Mouse (Mus musculus) telencephalon, adult 2 months (tissue): ENCODE results near the gene 1700019D03Rik.
A peak's percentile ranks its signal among the peaks of the same experiment; 100 is the strongest.

ENCODE experiments used
- DNase-seq: peaks from one replicate; pipeline ENCODE4 v3.0.0-alpha.2; 2011; ENCODE audit warnings: low read depth, low spot score

1700019D03Rik gene

GRCm38 (mm10) chr1:53020079-53020478, at the start of gene 1700019D03Rik:
TSS of gene 1700019D03Rik (minus strand) at chr1:53020179.
- no peak for DNase-seq

- no peak for DNase-seq
These were observed 43.9 kb upstream of the 1700019D03Rik start for GRCm38 (mm10) chr1:53063921-53064320.

- peak; percentile 42 for DNase-seq
These were observed 42.1 kb upstream of the 1700019D03Rik start for GRCm38 (mm10) chr1:53061871-53062608.

DNA sequence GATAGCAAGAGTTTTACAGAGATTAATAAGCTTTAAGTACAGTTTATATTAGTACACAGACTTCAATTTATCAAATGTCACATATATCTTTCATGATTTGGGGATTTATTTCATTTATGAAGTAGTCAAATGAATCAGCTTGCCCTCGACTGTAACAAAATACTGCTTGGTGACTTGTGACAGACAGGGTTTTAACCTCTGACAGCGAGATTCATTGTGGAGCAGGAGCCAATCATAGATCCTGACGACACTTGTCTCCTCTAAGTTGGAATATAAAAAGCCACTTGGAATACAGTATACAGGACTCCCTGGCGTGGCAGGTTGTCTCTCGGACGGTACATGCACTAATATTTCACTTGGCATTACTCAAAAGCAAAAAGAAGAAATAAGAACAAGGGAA, 41.4 kb upstream of the 1700019D03Rik start, which contains the start of gene Mstn:
Gene Mstn, plus strand, starts transcription at position 301 of the 400 bp plus-strand sequence.
- no peak for DNase-seq

DNA sequence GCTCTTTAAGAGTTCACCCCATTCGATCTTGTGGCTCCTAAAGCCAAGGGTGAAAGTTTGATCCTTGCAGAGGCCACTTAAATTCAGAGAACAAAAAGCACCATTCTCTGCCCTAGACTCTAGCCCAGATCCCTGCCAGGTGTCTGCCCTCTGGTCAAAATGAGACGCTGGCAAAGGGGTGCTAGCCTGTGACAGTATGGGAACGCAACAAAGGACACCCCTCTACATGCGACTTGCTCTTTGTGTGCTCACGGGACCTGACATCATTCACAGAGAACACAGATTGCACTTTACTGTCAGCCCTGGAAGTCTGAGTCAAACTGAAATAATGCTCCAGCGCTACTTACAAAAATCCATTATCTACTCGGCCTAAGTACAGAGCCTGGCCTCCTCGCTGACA, 40.5 kb upstream of the 1700019D03Rik start:
- no peak for DNase-seq

GRCm38 (mm10) chr1:53059106-53059505, 39.1 kb upstream of the 1700019D03Rik start:
- DNase-seq = no peak

DNA sequence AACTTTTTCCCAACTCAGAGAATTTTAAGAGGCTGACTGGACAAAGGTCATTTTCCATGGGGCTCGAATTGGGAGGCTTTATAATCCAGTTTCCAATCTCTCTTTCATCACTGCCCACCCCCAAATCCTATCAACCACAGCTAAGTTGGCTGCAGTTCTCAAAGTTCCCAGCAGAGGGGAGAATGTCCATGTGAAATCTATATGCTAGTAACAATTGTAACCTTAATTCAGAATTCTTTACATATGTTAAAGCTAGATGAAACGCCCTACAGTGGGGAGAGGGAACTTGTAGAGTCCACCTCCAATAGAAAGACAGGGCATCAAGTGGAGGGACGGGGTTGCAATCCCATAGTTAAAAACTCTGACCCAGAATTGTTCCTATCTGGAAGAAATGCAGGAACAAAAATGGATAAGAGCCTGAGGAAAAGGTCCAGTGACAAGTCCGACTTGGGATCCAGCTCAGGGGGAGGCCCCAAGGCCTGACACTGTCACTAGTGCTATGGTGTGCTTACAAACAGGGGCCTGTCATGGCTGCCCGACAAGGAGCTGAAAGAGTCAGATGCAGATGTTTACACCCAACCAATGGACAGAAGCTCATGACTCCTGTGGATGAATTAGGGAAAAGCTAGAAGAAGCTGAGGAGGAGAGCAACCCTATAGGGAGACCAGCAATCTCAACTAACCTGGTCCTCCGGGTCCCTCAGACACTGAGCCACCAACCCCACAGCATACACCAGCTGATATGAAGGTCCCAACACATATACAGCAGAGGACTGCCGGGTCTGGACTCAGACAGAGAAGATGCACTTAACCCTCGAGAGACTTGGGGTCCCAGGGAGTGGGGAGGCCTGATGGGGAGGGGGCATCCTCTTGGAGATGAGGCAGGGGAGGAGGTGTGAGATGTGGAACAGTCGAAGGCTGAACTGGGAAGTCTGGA, 33.4 kb upstream of the 1700019D03Rik start:
- DNase-seq = no peak

GRCm38 (mm10) chr1:53049763-53050427, 29.9 kb upstream of the 1700019D03Rik start:
- DNase-seq = no peak

DNA sequence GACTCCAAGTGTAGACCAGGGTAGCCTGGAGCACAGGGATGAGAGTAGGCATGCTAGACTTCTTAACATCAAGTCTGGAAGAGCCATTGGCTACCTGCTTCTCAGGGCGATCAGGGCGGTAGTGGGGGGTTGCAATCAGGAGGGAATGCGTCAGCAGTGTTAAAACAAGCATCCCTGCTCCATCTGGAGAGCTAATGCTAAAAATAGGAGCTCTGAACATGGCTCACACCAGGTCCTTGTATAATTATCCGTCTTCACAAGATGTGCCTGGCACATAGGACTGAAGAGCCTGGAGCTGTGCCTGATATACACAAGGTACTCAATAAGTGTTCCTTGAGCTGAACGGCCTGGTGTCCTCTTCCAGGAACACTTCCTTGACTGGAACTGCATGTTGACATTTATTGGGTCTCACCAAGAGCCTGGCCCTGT, 17.5 kb upstream of the 1700019D03Rik start:
- no peak for DNase-seq

DNA sequence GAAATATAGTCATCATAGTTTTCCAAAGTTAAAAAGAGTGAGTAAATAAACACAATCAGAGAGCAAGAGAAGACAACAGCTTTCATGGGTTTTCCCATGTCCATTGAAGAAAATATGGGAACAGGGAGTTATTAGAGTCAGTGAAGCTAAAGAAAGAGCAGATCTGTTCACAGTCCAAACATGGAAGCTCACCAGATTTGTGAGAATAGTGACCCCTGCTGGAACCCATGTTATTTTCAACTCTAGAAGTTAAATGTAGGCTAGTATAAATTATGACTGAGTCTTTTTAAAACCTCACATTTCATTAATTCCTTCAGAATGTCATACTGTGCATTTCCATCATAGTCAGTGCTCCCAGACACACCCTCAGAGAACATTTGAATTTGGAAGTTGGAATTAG, 12.6 kb upstream of the 1700019D03Rik start:
- peak; percentile 36 for DNase-seq

DNA sequence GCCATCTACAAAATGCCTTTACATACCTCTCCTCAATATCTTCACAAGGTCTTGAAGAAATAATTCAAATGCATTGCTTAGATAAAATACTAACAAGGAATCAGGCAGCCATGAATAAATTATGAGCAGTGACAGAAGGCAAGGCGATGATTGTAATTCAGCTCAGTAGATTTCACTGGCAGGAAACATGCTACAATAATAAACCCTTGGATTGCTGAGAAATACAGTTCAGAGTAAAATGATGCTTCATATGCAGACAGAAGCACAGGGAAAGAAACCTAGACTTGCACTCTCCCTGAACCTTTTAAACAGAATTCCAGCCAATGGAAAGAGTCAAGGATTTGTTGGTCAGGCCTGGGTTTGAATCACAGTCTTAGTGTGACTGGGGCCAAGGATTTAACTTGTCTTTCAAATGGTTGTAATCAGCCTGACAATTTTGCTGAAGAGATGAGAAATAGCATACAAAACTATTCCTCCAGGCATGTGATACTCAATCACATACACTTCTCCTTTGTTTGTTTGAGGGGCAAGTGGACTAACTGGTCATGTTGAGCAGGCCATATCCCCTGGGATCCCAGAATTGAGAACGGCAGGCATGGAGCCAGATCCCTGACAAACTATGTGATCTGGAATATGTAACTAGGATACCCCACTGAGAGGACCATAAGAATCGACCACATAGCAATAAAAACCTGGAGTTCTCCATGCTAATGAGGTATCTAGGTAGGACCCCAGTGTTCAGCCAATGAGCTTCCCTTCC, 1.1 kb downstream of the 1700019D03Rik start:
- no peak for DNase-seq

DNA sequence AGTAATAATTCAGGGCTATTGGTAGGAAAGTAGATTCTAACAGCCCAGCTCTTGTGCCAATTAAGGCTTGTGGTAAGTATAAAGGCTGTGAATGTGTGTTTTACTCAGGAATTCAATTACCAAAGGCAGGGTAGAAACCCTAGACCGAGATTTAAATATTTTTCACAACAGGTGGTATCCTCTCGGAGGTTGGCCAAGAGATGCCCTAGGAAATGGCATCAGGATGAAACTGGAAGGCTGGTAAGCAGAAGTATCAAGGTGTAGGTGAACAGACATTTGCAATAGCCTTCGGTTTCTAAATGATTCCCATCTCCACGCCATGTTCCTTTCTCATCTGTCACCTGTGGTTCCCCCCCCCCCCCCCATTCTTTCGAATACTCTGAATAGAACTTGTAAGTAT, 4.4 kb downstream of the 1700019D03Rik start:
- no peak for DNase-seq

DNA sequence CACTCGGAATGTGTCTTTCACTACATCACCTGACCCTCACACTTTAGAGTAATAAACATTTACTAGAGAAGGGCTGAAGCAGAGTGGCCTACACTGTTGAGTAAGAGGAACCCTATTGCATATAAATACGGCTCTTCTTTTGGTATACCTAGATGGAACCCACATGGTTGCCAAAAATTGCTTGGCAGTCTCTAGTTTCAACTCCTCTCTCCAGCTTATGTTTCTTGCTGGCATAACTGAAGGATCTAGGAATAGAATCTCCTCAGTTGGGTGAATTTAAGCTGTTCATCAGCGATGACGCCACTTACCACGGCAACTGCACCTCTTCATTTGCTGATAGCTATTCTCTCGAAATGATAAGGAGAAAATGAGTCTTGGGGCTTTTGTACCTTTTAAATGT, 5.3 kb downstream of the 1700019D03Rik start:
- DNase-seq = peak; percentile 80

DNA sequence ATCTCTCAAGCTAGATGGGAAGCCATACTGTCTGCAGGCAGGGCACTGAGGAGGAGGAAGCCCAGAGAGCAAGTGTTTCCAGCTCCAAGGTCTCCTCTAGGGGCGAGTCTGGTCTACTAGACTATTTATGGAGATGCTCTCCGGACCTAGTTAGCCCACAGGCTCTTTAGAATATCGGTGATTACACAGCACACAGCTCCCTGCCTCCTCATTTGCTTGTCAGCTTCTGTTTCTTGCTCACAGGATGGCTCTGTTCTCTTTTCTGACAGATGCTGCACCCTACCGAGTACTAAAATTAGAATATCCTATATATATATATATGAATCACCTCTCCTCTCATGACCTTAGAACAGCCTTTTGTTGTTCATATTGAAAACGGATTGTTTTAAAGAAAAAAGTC, 33.3 kb downstream of the 1700019D03Rik start:
- DNase-seq = peak; percentile 68

DNA sequence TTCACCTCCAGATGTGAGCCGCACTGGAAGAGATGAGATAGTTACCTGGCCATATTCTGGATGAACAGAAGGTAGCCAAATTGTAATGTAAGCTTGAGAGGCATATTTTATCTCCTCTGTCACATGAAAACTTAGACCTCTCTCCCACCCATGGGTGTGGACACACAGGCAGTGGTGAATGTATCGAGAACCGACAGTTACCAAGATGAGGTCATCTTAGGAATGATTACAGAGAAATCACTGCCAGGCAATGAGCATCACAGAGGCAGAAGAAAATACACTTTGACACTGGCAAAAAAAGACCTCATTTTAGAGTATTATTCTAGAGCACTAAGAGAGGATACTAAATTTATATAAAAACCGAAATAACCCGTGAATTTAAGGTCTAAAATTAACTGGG, 46.8 kb downstream of the 1700019D03Rik start:
- DNase-seq = no peak

DNA sequence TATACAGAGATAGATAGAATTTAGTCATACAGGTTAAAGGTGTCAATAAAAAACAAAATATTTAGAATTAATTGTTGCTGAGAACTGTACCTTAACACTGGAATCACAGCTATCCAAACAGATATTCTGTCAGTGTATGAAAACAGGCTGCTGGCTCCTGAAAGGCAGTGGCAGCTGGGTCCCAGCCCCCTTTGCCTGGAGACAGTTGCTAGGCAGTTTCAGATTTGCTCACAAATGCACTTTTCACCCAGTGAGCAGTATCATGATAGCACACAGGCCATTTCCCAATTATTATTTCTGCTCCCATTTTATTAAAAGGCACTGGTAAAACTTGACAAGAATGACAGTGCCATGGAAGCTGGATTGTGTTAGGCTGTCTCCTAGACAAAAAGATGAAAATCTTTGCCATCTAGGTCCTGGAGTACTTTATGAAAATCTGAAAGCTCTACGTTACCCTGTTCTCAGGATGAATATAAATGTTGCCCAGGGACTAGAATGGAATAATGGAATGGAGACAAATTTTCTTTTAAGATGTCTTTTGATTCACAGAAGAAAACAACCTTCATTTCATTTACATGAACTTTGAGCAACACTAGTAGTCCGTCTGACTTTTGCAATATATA, 48.0 kb downstream of the 1700019D03Rik start:
- no peak for DNase-seq

DNA sequence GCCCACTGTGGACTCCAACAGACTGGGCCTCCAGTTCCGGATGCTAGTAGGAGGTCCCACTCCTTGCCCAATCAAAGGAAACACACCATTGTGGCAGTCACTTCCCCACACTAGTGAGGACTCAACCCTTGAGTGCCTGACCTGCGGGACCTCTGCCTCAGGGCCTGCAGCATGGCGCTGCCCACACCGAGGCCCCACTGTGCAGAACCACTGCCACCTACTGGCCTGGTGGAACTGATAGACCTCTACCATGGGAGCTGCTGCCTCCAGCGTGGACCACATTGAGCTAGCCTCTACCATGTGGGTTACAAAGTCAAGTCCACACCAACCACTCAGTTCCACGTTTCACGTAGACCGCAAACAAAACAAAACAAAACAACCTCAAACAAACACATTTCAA, 55.4 kb downstream of the 1700019D03Rik start:
- no peak for DNase-seq

DNA sequence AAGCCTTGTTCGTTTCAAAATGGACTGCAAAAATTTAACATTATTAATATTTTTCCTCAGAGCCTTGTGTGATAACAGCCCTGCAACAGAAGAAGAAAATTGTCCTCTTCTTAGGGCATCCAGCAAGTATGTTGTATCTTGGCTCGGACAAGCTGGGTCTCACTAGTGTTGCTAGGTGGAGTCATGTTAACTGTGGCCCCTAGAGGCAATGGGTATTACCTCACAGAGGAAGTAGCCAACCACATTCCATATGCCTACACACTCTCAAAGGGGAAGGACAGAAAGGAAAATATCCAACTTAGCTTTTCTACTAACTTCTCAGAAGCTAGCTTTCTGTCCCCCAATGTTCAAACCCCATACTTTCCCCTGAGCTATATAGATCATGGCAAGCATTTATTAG, 56.9 kb downstream of the 1700019D03Rik start:
- no peak for DNase-seq

DNA sequence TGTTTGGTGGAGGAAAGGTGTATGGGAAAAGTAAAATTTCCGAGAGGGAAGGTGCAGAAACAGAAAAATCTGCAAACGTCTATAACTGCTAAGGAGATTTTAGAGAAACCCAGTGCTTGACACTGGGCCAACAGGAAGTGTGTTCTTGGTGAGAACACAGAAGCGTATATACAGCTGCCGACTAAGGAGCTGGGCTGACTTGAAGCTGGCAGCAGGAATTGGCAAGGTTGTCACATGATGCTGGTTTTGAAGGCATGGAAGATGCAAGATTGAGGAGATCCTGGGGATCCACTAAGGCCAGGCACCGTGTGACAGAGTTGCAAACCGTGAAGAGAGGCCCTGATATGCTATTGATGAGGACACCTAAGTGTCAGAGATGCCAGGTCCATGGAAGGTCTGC, 59.8 kb downstream of the 1700019D03Rik start:
- DNase-seq = no peak

- no peak for DNase-seq
These were observed 63.2 kb downstream of the 1700019D03Rik start for GRCm38 (mm10) chr1:52956746-52957145.

GRCm38 (mm10) chr1:52955102-52955501, 64.9 kb downstream of the 1700019D03Rik start:
- DNase-seq = no peak
